In genomic region chr1:159263820-159264219, GRCm38 (mm10) we compare ENCODE assay signal across 17 mouse cellular contexts.
"Had no signal": no experiment of that assay in that cellular context is flagged by ENCODE, and none has a peak within 500 bp of the region (broad histone marks: within the 10 kb centered on the region; RNA-seq: fewer than 3 reads in every experiment).

No protein-coding gene starts in this region.

- H3K27me3 ChIP-seq: neural tube, embryonic 12.5 days; neural tube, embryonic 13.5 days; neural tube, embryonic 15.5 days; stomach, embryonic 15.5 days had no signal

- H3K4me1 ChIP-seq: neural tube, embryonic 12.5 days; neural tube, embryonic 15.5 days; stomach, embryonic 15.5 days had no signal

- H3K9me3 ChIP-seq: neural tube, embryonic 12.5 days; neural tube, embryonic 13.5 days; neural tube, embryonic 15.5 days; stomach, embryonic 15.5 days had no signal

- H3K27ac ChIP-seq: neural tube, embryonic 12.5 days; neural tube, embryonic 13.5 days; neural tube, embryonic 15.5 days; stomach, embryonic 15.5 days; stomach, postnatal 0 days had no signal

- H3K4me3 ChIP-seq: neural tube, embryonic 12.5 days; neural tube, embryonic 13.5 days; neural tube, embryonic 15.5 days; stomach, embryonic 15.5 days had no signal

- DNase-seq: retina, postnatal 1 day; right cerebral cortex, adult 18-20 months; right cerebral cortex, postnatal 14 days; right cerebral cortex, postnatal 25 days; right cerebral cortex, postnatal 4 days; spleen, adult 18-20 months; thymus, adult 18-20 months; thymus, adult 2 months; thymus, postnatal 14 days; thymus, postnatal 25 days; thymus, postnatal 36 days; thymus, postnatal 4 days had no signal

- H3K4me2 ChIP-seq: neural tube, embryonic 12.5 days; neural tube, embryonic 13.5 days; neural tube, embryonic 15.5 days; stomach, embryonic 15.5 days had no signal

- H3K9ac ChIP-seq: neural tube, embryonic 12.5 days; neural tube, embryonic 13.5 days; neural tube, embryonic 15.5 days; stomach, embryonic 15.5 days had no signal
